Mouse (Mus musculus) left cerebral cortex, postnatal 10 days (tissue): ENCODE measurements around the gene Gna13. TPM values are rescaled to one million over a fixed set of nuclear protein-coding genes. Genes with fewer than 3 reads are reported as not detected.

ENCODE experiments used
- DNase-seq, 2 experiments: peaks; one replicate each; pipeline ENCODE4 v3.0.0; 2021 to 2022; ENCODE audit warnings: low spot score in 2 of 2, mixed read lengths in 1 of 2; ENCODE audit errors: extremely low spot score in 1 of 2
- intact Hi-C: fragments of 180-260 bp; cut with DNase I; formaldehyde crosslinking; loops from one replicate; pipeline ENCODE4 v1.15.1; 2025
- total RNA-seq, 2 experiments: library from RNA; stranded (reverse); gene quantifications; 2 replicates each; pipeline ENCODE4 v1.2.3; 2021

The Gna13 gene
- total RNA-seq, 2 experiments from 2014 or later = 46.3 TPM

GRCm38 (mm10) chr11:109363191-109364133, 831 bp downstream of the Gna13 start:
- intact Hi-C loops = no loop called here
- peak in 1 of 2 experiments; percentile 78 for DNase-seq

- no peak for DNase-seq
- intact Hi-C loops = no loop called here
Observed at GRCm38 (mm10) chr11:109364337-109364736, 1.7 kb downstream of the Gna13 start.

GRCm38 (mm10) chr11:109364881-109365280, 2.2 kb downstream of the Gna13 start:
- intact Hi-C loops = loop anchor here (5.0 kb wide), 1 partner anchor 57 kb away; no protein-coding TSS in a partner anchor
- DNase-seq = no peak

GRCm38 (mm10) chr11:109365818-109366217, 3.2 kb downstream of the Gna13 start:
- intact Hi-C loops = loop anchor here (5.0 kb wide), 1 partner anchor 56 kb away; no protein-coding TSS in a partner anchor
- DNase-seq = no peak

GRCm38 (mm10) chr11:109366802-109367579, 4.4 kb downstream of the Gna13 start:
- DNase-seq = no peak
- intact Hi-C loops = loop anchor here (5.0 kb wide), 1 partner anchor 55 kb away; no protein-coding TSS in a partner anchor

- intact Hi-C loops = loop anchor here (5.0 kb wide), 1 partner anchor 53 kb away; no protein-coding TSS in a partner anchor
- no peak for DNase-seq
Observed at GRCm38 (mm10) chr11:109369026-109369637, 6.5 kb downstream of the Gna13 start.

- intact Hi-C loops = no loop called here
- DNase-seq = no peak
Observed at GRCm38 (mm10) chr11:109375412-109375811, 12.8 kb downstream of the Gna13 start.

GRCm38 (mm10) chr11:109376484-109377143, 14.0 kb downstream of the Gna13 start:
- intact Hi-C loops = no loop called here
- no peak for DNase-seq

- intact Hi-C loops = no loop called here
- no peak for DNase-seq
Observed at GRCm38 (mm10) chr11:109377477-109377876, 14.8 kb downstream of the Gna13 start.

- no peak for DNase-seq
- intact Hi-C loops = no loop called here
Observed at GRCm38 (mm10) chr11:109378051-109378450, 15.4 kb downstream of the Gna13 start.

GRCm38 (mm10) chr11:109380662-109381061, 18.0 kb downstream of the Gna13 start:
- intact Hi-C loops = no loop called here
- DNase-seq = no peak

- DNase-seq = no peak
Observed at GRCm38 (mm10) chr11:109385296-109385695, 22.7 kb downstream of the Gna13 start.

GRCm38 (mm10) chr11:109389046-109389445, 26.4 kb downstream of the Gna13 start:
- intact Hi-C loops = no loop called here
- DNase-seq = no peak

More at GRCm38 (mm10) chr11:109385296-109385695, 22.7 kb downstream of the Gna13 start:
- intact Hi-C loops = no loop called here

- intact Hi-C loops = no loop called here
- DNase-seq = no peak
Observed at GRCm38 (mm10) chr11:109391200-109391599, 28.6 kb downstream of the Gna13 start.

- intact Hi-C loops = no loop called here
- DNase-seq = no peak
Observed at GRCm38 (mm10) chr11:109391760-109392159, 29.1 kb downstream of the Gna13 start.

- DNase-seq = no peak
- intact Hi-C loops = no loop called here
Observed at GRCm38 (mm10) chr11:109392601-109393000, 30.0 kb downstream of the Gna13 start.

GRCm38 (mm10) chr11:109394758-109395157, 32.1 kb downstream of the Gna13 start:
- no peak for DNase-seq
- intact Hi-C loops = no loop called here

GRCm38 (mm10) chr11:109395291-109395690, 32.7 kb downstream of the Gna13 start:
- DNase-seq = no peak
- intact Hi-C loops = no loop called here
